Mouse (Mus musculus): ENCODE data around the gene Lce3d. TPM values are rescaled to one million over a fixed set of nuclear protein-coding genes. Genes with fewer than 3 reads are reported as not detected.

The Lce3d gene
- not detected in 2 replicates for total RNA-seq (2012; rRNA removed)

GRCm38 (mm10) chr3:92957090-92957489 lies at the start of gene Lce3d:
Lce3d (plus strand) TSS chr3:92957390.
- H3K9me3 ChIP-seq (ENCODE audit: control insufficient read depth, insufficient read depth, low read depth, low read length): no peaks in the 10 kb centered on the region
- H3K4me3 ChIP-seq (ENCODE audit: insufficient read depth in 1 of 2, low read depth in 1 of 2, low read length in 2 of 2, poor library complexity in 1 of 2, severe bottlenecking in 1 of 2): no peak within 1 kb of the TSS
- H3K9ac ChIP-seq (ENCODE audit: insufficient read depth, low read depth, low read length, poor library complexity, severe bottlenecking): no peak within 1 kb of the TSS
- in situ Hi-C loops (cut with MboI; ENCODE audit: low sequenced_read_pairs in 2 of 2, unreplicated experiment in 2 of 2): no loop called here
- TF ChIP-seq CHD2 (IDR thresholded peaks at IDR 0.05; ENCODE audit: low read depth, low read length) (no peak), MAFK (IDR thresholded peaks at IDR 0.05; ENCODE audit: insufficient read depth, low read depth, low read length) (no peak), ZC3H11A (IDR thresholded peaks at IDR 0.05; ENCODE audit: borderline replicate concordance, low read depth, low read length) (no peak), ZNF384 (IDR thresholded peaks at IDR 0.05; ENCODE audit: low read depth, low read length) (no peak), HCFC1 (IDR thresholded peaks at IDR 0.05; ENCODE audit: borderline replicate concordance, insufficient read depth, low read length) (no peak)
- no peaks in the 10 kb centered on the region for H3K4me1 ChIP-seq (ENCODE audit: control insufficient read depth in 2 of 2, insufficient read depth in 2 of 2, low read length in 2 of 2, poor library complexity in 1 of 2)
- H3K27ac ChIP-seq (ENCODE audit: insufficient read depth, low read depth, low read length, poor library complexity, severe bottlenecking): no peak within 1 kb of the TSS
- no peaks in the 10 kb centered on the region for H3K36me3 ChIP-seq (ENCODE audit: control insufficient read depth, insufficient read depth, low read length, poor library complexity, severe bottlenecking)
- DNase-seq (ENCODE audit: low read depth, low spot score): no peak

- in situ Hi-C loops (cut with MboI; ENCODE audit: low sequenced_read_pairs in 2 of 2, unreplicated experiment in 2 of 2): loop anchor here in 1 of 2 experiments (25.0 kb wide), 1 partner anchor 130 kb away; no protein-coding TSS in a partner anchor
- no peak overlapping the region for H3K9ac ChIP-seq (ENCODE audit: insufficient read depth, low read depth, low read length, poor library complexity, severe bottlenecking)
- no peak for DNase-seq (ENCODE audit: low read depth, low spot score)
Observed at GRCm38 (mm10) chr3:92907571-92907970, 49.6 kb upstream of the Lce3d start.

GRCm38 (mm10) chr3:92920364-92920763 lies 36.8 kb upstream of the Lce3d start:
- no peak overlapping the region for H3K9ac ChIP-seq (ENCODE audit: insufficient read depth, low read depth, low read length, poor library complexity, severe bottlenecking)
- in situ Hi-C loops (cut with MboI; ENCODE audit: low sequenced_read_pairs in 2 of 2, unreplicated experiment in 2 of 2): loop anchor here in 1 of 2 experiments (25.0 kb wide), 1 partner anchor 117 kb away; no protein-coding TSS in a partner anchor
- H3K4me3 ChIP-seq (ENCODE audit: insufficient read depth in 1 of 2, low read depth in 1 of 2, low read length in 2 of 2, poor library complexity in 1 of 2, severe bottlenecking in 1 of 2): no peak overlapping the region
- no peaks in the 10 kb centered on the region for H3K36me3 ChIP-seq (ENCODE audit: control insufficient read depth, insufficient read depth, low read length, poor library complexity, severe bottlenecking)
- no peak overlapping the region for H3K27ac ChIP-seq (ENCODE audit: insufficient read depth, low read depth, low read length, poor library complexity, severe bottlenecking)
- DNase-seq (ENCODE audit: low read depth, low spot score): no peak
- no peaks in the 10 kb centered on the region for H3K9me3 ChIP-seq (ENCODE audit: control insufficient read depth, insufficient read depth, low read depth, low read length)
- H3K4me1 ChIP-seq (ENCODE audit: control insufficient read depth in 2 of 2, insufficient read depth in 2 of 2, low read length in 2 of 2, poor library complexity in 1 of 2): no peaks in the 10 kb centered on the region
- no peak for TF ChIP-seq ZNF384 (IDR thresholded peaks at IDR 0.05; ENCODE audit: low read depth, low read length)

More at GRCm38 (mm10) chr3:92907571-92907970, 49.6 kb upstream of the Lce3d start:
- TF ChIP-seq HCFC1 (IDR thresholded peaks at IDR 0.05; ENCODE audit: borderline replicate concordance, insufficient read depth, low read length) (no peak), ZNF384 (IDR thresholded peaks at IDR 0.05; ENCODE audit: low read depth, low read length) (peak; percentile 94), ZC3H11A (IDR thresholded peaks at IDR 0.05; ENCODE audit: borderline replicate concordance, low read depth, low read length) (no peak)
- H3K9me3 ChIP-seq (ENCODE audit: control insufficient read depth, insufficient read depth, low read depth, low read length): no peaks in the 10 kb centered on the region
- H3K4me3 ChIP-seq (ENCODE audit: insufficient read depth in 1 of 2, low read depth in 1 of 2, low read length in 2 of 2, poor library complexity in 1 of 2, severe bottlenecking in 1 of 2): no peak overlapping the region
- H3K36me3 ChIP-seq (ENCODE audit: control insufficient read depth, insufficient read depth, low read length, poor library complexity, severe bottlenecking): no peaks in the 10 kb centered on the region
- no peak overlapping the region for H3K27ac ChIP-seq (ENCODE audit: insufficient read depth, low read depth, low read length, poor library complexity, severe bottlenecking)
- no peaks in the 10 kb centered on the region for H3K4me1 ChIP-seq (ENCODE audit: control insufficient read depth in 2 of 2, insufficient read depth in 2 of 2, low read length in 2 of 2, poor library complexity in 1 of 2)

GRCm38 (mm10) chr3:92926130-92926529 lies 31.1 kb upstream of the Lce3d start, which contains the start of gene Lce3a:
Lce3a (minus strand) TSS chr3:92926230.
- Histone ChIP-seq H3K4me3 (ENCODE audit: insufficient read depth in 1 of 2, low read depth in 1 of 2, low read length in 2 of 2, poor library complexity in 1 of 2, severe bottlenecking in 1 of 2) (no peak within 1 kb of the TSS), H3K9ac (ENCODE audit: insufficient read depth, low read depth, low read length, poor library complexity, severe bottlenecking) (no peak within 1 kb of the TSS), H3K4me1 (ENCODE audit: control insufficient read depth in 2 of 2, insufficient read depth in 2 of 2, low read length in 2 of 2, poor library complexity in 1 of 2) (no peaks in the 10 kb centered on the region), H3K9me3 (ENCODE audit: control insufficient read depth, insufficient read depth, low read depth, low read length) (no peaks in the 10 kb centered on the region), H3K27ac (ENCODE audit: insufficient read depth, low read depth, low read length, poor library complexity, severe bottlenecking) (no peak within 1 kb of the TSS), H3K36me3 (ENCODE audit: control insufficient read depth, insufficient read depth, low read length, poor library complexity, severe bottlenecking) (no peaks in the 10 kb centered on the region)
- TF ChIP-seq ZNF384 (IDR thresholded peaks at IDR 0.05; ENCODE audit: low read depth, low read length): no peak
- no peak for TF ChIP-seq MAFK (IDR thresholded peaks at IDR 0.05; ENCODE audit: insufficient read depth, low read depth, low read length)
- no peak for TF ChIP-seq ZC3H11A (IDR thresholded peaks at IDR 0.05; ENCODE audit: borderline replicate concordance, low read depth, low read length)
- no peak for TF ChIP-seq HCFC1 (IDR thresholded peaks at IDR 0.05; ENCODE audit: borderline replicate concordance, insufficient read depth, low read length)
- no peak for TF ChIP-seq CHD2 (IDR thresholded peaks at IDR 0.05; ENCODE audit: low read depth, low read length)
- DNase-seq (ENCODE audit: low read depth, low spot score): no peak
- in situ Hi-C loops (cut with MboI; ENCODE audit: low sequenced_read_pairs in 2 of 2, unreplicated experiment in 2 of 2): no loop called here

GRCm38 (mm10) chr3:92932679-92933078 lies 24.5 kb upstream of the Lce3d start, which contains the start of gene Lce3b:
Lce3b (plus strand) TSS chr3:92932979.
- TF ChIP-seq ZNF384 (IDR thresholded peaks at IDR 0.05; ENCODE audit: low read depth, low read length) (no peak), ZC3H11A (IDR thresholded peaks at IDR 0.05; ENCODE audit: borderline replicate concordance, low read depth, low read length) (no peak), MAFK (IDR thresholded peaks at IDR 0.05; ENCODE audit: insufficient read depth, low read depth, low read length) (no peak), CHD2 (IDR thresholded peaks at IDR 0.05; ENCODE audit: low read depth, low read length) (no peak), HCFC1 (IDR thresholded peaks at IDR 0.05; ENCODE audit: borderline replicate concordance, insufficient read depth, low read length) (no peak)
- Histone ChIP-seq H3K27ac (ENCODE audit: insufficient read depth, low read depth, low read length, poor library complexity, severe bottlenecking) (no peak within 1 kb of the TSS), H3K4me1 (ENCODE audit: control insufficient read depth in 2 of 2, insufficient read depth in 2 of 2, low read length in 2 of 2, poor library complexity in 1 of 2) (no peaks in the 10 kb centered on the region), H3K9ac (ENCODE audit: insufficient read depth, low read depth, low read length, poor library complexity, severe bottlenecking) (no peak within 1 kb of the TSS), H3K9me3 (ENCODE audit: control insufficient read depth, insufficient read depth, low read depth, low read length) (no peaks in the 10 kb centered on the region), H3K36me3 (ENCODE audit: control insufficient read depth, insufficient read depth, low read length, poor library complexity, severe bottlenecking) (no peaks in the 10 kb centered on the region), H3K4me3 (ENCODE audit: insufficient read depth in 1 of 2, low read depth in 1 of 2, low read length in 2 of 2, poor library complexity in 1 of 2, severe bottlenecking in 1 of 2) (no peak within 1 kb of the TSS)
- no peak for DNase-seq (ENCODE audit: low read depth, low spot score)
- in situ Hi-C loops (cut with MboI; ENCODE audit: low sequenced_read_pairs in 2 of 2, unreplicated experiment in 2 of 2): no loop called here
